Mouse (Mus musculus) CH12.LX (cell line): ENCODE results near the gene C130074G19Rik. TPM values are rescaled to one million over a fixed set of nuclear protein-coding genes. Genes with fewer than 3 reads are reported as not detected.

Experiments used
- DNase-seq: peaks from one replicate; pipeline ENCODE4 v3.0.0-alpha.2; 2013; ENCODE audit errors: extremely low read depth
- H3K27ac ChIP-seq: 2 replicates; pipeline ENCODE4 v1.5.1; 2012; ENCODE audit warnings: low read depth, mild to moderate bottlenecking, control low read depth, moderate library complexity; ENCODE audit not compliant: insufficient read depth
- H3K27me3 ChIP-seq: replicated peaks from 2 replicates; pipeline ENCODE3; 2012; ENCODE audit warnings: inconsistent platforms
- H3K36me3 ChIP-seq, 2 experiments: replicated peaks in 1 of 2; 2 replicates each; pipeline versions ENCODE3 to v1.6.1; 2012; ENCODE audit warnings: inconsistent platforms in 1 of 2, low read length in 1 of 2, mild to moderate bottlenecking in 1 of 2, mixed read lengths in 1 of 2, moderate library complexity in 1 of 2; ENCODE audit not compliant: control insufficient read depth in 1 of 2, insufficient read depth in 1 of 2
- H3K4me1 ChIP-seq, 2 experiments: 2 replicates each; pipeline ENCODE4 v1.6.1; 2012; ENCODE audit warnings: inconsistent platforms in 1 of 2, moderate library complexity in 1 of 2; ENCODE audit not compliant: insufficient read depth in 2 of 2, control insufficient read depth in 1 of 2
- H3K4me2 ChIP-seq: 2 replicates; pipeline ENCODE4 v1.6.1; 2012; ENCODE audit warnings: low read depth, mild to moderate bottlenecking, control low read depth; ENCODE audit not compliant: poor library complexity, insufficient read depth, severe bottlenecking
- H3K4me3 ChIP-seq, 3 experiments: fragments of 150-350 bp in 1 of 3; sonication (generic) in 1 of 3; replicated peaks in 1 of 3; 2 replicates each; pipeline versions ENCODE3 to v1.5.1; 2011 to 2012; ENCODE audit warnings: low read depth in 2 of 3, low read length in 2 of 3, mild to moderate bottlenecking in 2 of 3, moderate library complexity in 2 of 3, control low read depth in 1 of 3, improper control_type of control experiment in 1 of 3, inconsistent platforms in 1 of 3, mixed read lengths in 1 of 3; ENCODE audit not compliant: poor library complexity in 1 of 3
- H3K79me2 ChIP-seq: replicated peaks from 2 replicates; pipeline ENCODE4 v1.6.1; 2012; ENCODE audit warnings: mild to moderate bottlenecking, moderate library complexity; ENCODE audit not compliant: control insufficient read depth, poor library complexity, insufficient read depth, severe bottlenecking; ENCODE audit errors: extremely low read depth
- H3K9ac ChIP-seq: 2 replicates; pipeline ENCODE4 v1.6.1; 2012; ENCODE audit warnings: low read depth, mild to moderate bottlenecking, control low read depth, moderate library complexity; ENCODE audit not compliant: insufficient read depth
- H3K9me3 ChIP-seq: replicated peaks from 2 replicates; pipeline ENCODE3; 2012; ENCODE audit warnings: low read length, inconsistent platforms, mixed read lengths
- BHLHE40 ChIP-seq: IDR thresholded peaks from 2 replicates; pipeline ENCODE4 v1.6.1; 2011; ENCODE audit warnings: mild to moderate bottlenecking, low read depth, low read length, improper control_type of control experiment
- CHD1 ChIP-seq: IDR thresholded peaks from 2 replicates; pipeline ENCODE4 v1.6.1; 2012; ENCODE audit warnings: low read depth, low read length, improper control_type of control experiment, inconsistent platforms
- CTCF ChIP-seq, 2 experiments: IDR thresholded peaks in 1 of 2; conservative IDR thresholded peaks in 1 of 2; 2 replicates each; pipeline ENCODE4 v1.5.1; 2011 to 2012; ENCODE audit warnings: low read depth in 2 of 2, low read length in 2 of 2, improper control_type of control experiment in 1 of 2, inconsistent platforms in 1 of 2, mild to moderate bottlenecking in 1 of 2, moderate library complexity in 1 of 2
- E2F4 ChIP-seq: IDR thresholded peaks from 2 replicates; pipeline ENCODE4 v1.6.1; 2011; ENCODE audit warnings: low read depth, low read length, improper control_type of control experiment; ENCODE audit not compliant: insufficient replicate concordance
- EP300 ChIP-seq: IDR thresholded peaks from 2 replicates; pipeline ENCODE4 v1.6.1; 2011; ENCODE audit warnings: low read length, improper control_type of control experiment
- IRF4 ChIP-seq: IDR thresholded peaks from 2 replicates; pipeline ENCODE4 v1.6.1; 2014; ENCODE audit warnings: low read depth, mild to moderate bottlenecking, inconsistent platforms, low read length, improper control_type of control experiment
- JUN ChIP-seq: IDR thresholded peaks from 2 replicates; pipeline ENCODE4 v1.6.1; 2011; ENCODE audit warnings: low read depth, mild to moderate bottlenecking, low read length, improper control_type of control experiment, moderate library complexity; ENCODE audit not compliant: insufficient read depth
- KAT2A ChIP-seq: IDR thresholded peaks from 2 replicates; pipeline ENCODE4 v1.6.1; 2012; ENCODE audit warnings: low read length, improper control_type of control experiment, inconsistent platforms; ENCODE audit not compliant: insufficient replicate concordance
- MAFK ChIP-seq: IDR thresholded peaks from 2 replicates; pipeline ENCODE4 v1.6.1; 2011; ENCODE audit warnings: low read length, improper control_type of control experiment; ENCODE audit not compliant: insufficient replicate concordance
- MAZ ChIP-seq: IDR thresholded peaks from 2 replicates; pipeline ENCODE4 v1.6.1; 2012; ENCODE audit warnings: low read depth, mild to moderate bottlenecking, inconsistent platforms, low read length, improper control_type of control experiment, moderate library complexity
- MEF2A ChIP-seq: IDR thresholded peaks from 2 replicates; pipeline ENCODE4 v1.6.1; 2014; ENCODE audit warnings: low read depth, mild to moderate bottlenecking, inconsistent platforms, low read length, improper control_type of control experiment, borderline replicate concordance
- MYC ChIP-seq: IDR thresholded peaks from 2 replicates; pipeline ENCODE4 v1.6.1; 2011; ENCODE audit warnings: low read depth, mild to moderate bottlenecking, improper control_type of control experiment, low read length
- NELFE ChIP-seq: IDR thresholded peaks from 2 replicates; pipeline ENCODE4 v1.6.1; 2011; ENCODE audit warnings: low read depth, low read length, improper control_type of control experiment
- RAD21 ChIP-seq: IDR thresholded peaks from 2 replicates; pipeline ENCODE4 v1.6.1; 2011; ENCODE audit warnings: low read depth, mild to moderate bottlenecking, low read length, improper control_type of control experiment, moderate library complexity
- SIN3A ChIP-seq: IDR thresholded peaks from 2 replicates; pipeline ENCODE4 v1.6.1; 2012; ENCODE audit warnings: low read length, improper control_type of control experiment, inconsistent platforms
- SMC3 ChIP-seq: IDR thresholded peaks from 2 replicates; pipeline ENCODE4 v1.6.1; 2011; ENCODE audit warnings: low read depth, low read length, improper control_type of control experiment
- TCF12 ChIP-seq: IDR thresholded peaks from 2 replicates; pipeline ENCODE4 v1.6.1; 2014; ENCODE audit warnings: low read depth, mild to moderate bottlenecking, inconsistent platforms, low read length, improper control_type of control experiment
- ZC3H11A ChIP-seq: IDR thresholded peaks from 2 replicates; pipeline ENCODE4 v1.6.1; 2012; ENCODE audit warnings: low read depth, mild to moderate bottlenecking, inconsistent platforms, low read length, improper control_type of control experiment
- ZMIZ1 ChIP-seq: IDR thresholded peaks from 2 replicates; pipeline ENCODE4 v1.6.1; 2012; ENCODE audit warnings: low read depth, mild to moderate bottlenecking, inconsistent platforms, low read length, improper control_type of control experiment
- dilution Hi-C: fragments of 300-500 bp; cut with MboI; formaldehyde crosslinking; loops from 2 replicates; pipeline ENCODE4 v1.14.3; 2020; ENCODE audit warnings: low sequenced_read_pairs; ENCODE audit not compliant: extremely low pct_unique_long_range_greater_than_20kb, extremely low pct_ligation_motif_present
- in situ Hi-C: fragments of 300-500 bp; cut with MboI; formaldehyde crosslinking; loops from 3 replicates; pipeline ENCODE4 v1.14.3; 2019; ENCODE audit warnings: low sequenced_read_pairs, low pct_ligation_motif_present, low pct_unique_long_range_greater_than_20kb, mixed read lengths
- polyA plus RNA-seq: library from polyadenylated mRNA; unstranded; fragments of >175 nt; gene quantifications from 2 replicates; pipeline ENCODE4 v1.2.1, GENCODE M21; 2012; ENCODE audit warnings: low read depth; ENCODE audit not compliant: insufficient read length
- total RNA-seq, 2 experiments: library from RNA; depleted of rRNA; stranded (reverse); fragments of 300-350 nt in 1 of 2; fragments of >200 nt in 1 of 2; gene quantifications; 2 replicates each; pipeline ENCODE4 v1.2.3; 2012 to 2014

C130074G19Rik gene
- total and polyA plus RNA-seq, 3 experiments = not detected

GRCm38 (mm10) chr1:184928382-184928781, 45.4 kb upstream of the C130074G19Rik start:
- H3K36me3 ChIP-seq = no peaks in the 10 kb centered on the region
- H3K9ac ChIP-seq = no peak overlapping the region
- 0 out of 4 replicates have a peak, but pooled peaks cover 0 to 6% of the 10 kb centered on the region in 2 experiments for H3K4me1 ChIP-seq
- no peak overlapping the region for H3K4me3 ChIP-seq
- TF ChIP-seq IRF4 (no peak), SMC3 (no peak), CTCF (conservative IDR thresholded peaks at IDR 0.05 in 1 of 2, IDR thresholded peaks at IDR 0.05 in 1 of 2; ENCODE audit: low read depth in 2 of 2, low read length in 2 of 2) (no peak), MAZ (no peak), ZC3H11A (no peak), RAD21 (no peak), BHLHE40 (no peak), CHD1 (no peak), JUN (no peak), KAT2A (no peak), MAFK (no peak), ZMIZ1 (no peak), E2F4 (no peak)
- TF ChIP-seq, all 38 proteins: peak for 0
- no peaks in the 10 kb centered on the region for H3K79me2 ChIP-seq
- H3K27ac ChIP-seq = no peak overlapping the region
- no peak for DNase-seq
- in situ Hi-C loops = no loop called here
- no peaks in the 10 kb centered on the region for H3K27me3 ChIP-seq
- dilution Hi-C loops = no loop called here
- H3K9me3 ChIP-seq = no peaks in the 10 kb centered on the region
- no peak overlapping the region for H3K4me2 ChIP-seq

GRCm38 (mm10) chr1:184927911-184928310, 44.9 kb upstream of the C130074G19Rik start:
- no peaks in the 10 kb centered on the region for H3K27me3 ChIP-seq
- TF ChIP-seq JUN (no peak), NELFE (no peak), CHD1 (no peak), TCF12 (no peak), EP300 (no peak), CTCF (conservative IDR thresholded peaks at IDR 0.05 in 1 of 2, IDR thresholded peaks at IDR 0.05 in 1 of 2; ENCODE audit: low read depth in 2 of 2, low read length in 2 of 2) (no peak), SIN3A (no peak), ZC3H11A (no peak), MEF2A (no peak), MYC (no peak)
- in situ Hi-C loops (no loop called here), dilution Hi-C loops (no loop called here)
- DNase-seq = no peak
- no peaks in the 10 kb centered on the region for H3K9me3 ChIP-seq
- H3K36me3 ChIP-seq = no peaks in the 10 kb centered on the region
- H3K4me1 ChIP-seq = 0 out of 4 replicates have a peak, but pooled peaks cover 0 to 6% of the 10 kb centered on the region in 2 experiments
- no peaks in the 10 kb centered on the region for H3K79me2 ChIP-seq
- no peak overlapping the region for H3K4me3 ChIP-seq
- H3K27ac ChIP-seq = no peak overlapping the region
- H3K9ac ChIP-seq = no peak overlapping the region
- no peak overlapping the region for H3K4me2 ChIP-seq
